Mouse (Mus musculus) macrophage (primary cell): ENCODE results near the gene Stk32c. TPM values are rescaled to one million over a fixed set of nuclear protein-coding genes. Genes with fewer than 3 reads are reported as not detected.

Source experiments
- H3K27ac ChIP-seq: fragments of 350-480 bp; formaldehyde crosslinking; 2 replicates; pipeline ENCODE4 v1.9.0; 2021
- H3K36me3 ChIP-seq: fragments of 350-480 bp; formaldehyde crosslinking; 2 replicates; pipeline ENCODE4 v1.9.0; 2021; ENCODE audit errors: inconsistent target
- H3K4me3 ChIP-seq: fragments of 350-480 bp; formaldehyde crosslinking; 2 replicates; pipeline ENCODE4 v1.9.0; 2021; ENCODE audit errors: inconsistent target
- H3K79me2 ChIP-seq: fragments of 350-480 bp; formaldehyde crosslinking; 2 replicates; pipeline ENCODE4 v1.9.0; 2021; ENCODE audit errors: inconsistent target
- WGBS: methylation state at CpG from one replicate; pipeline ENCODE4 v1.1.7; 2026; ENCODE audit warnings: inconsistent platforms; ENCODE audit not compliant: missing documents; 5-methylcytosine and 5-hydroxymethylcytosine counted together
- polyA plus RNA-seq: library from polyadenylated mRNA; stranded (reverse); fragments of 250-400 nt; gene quantifications from 3 replicates; pipeline ENCODE4 v1.2.4, GENCODE M21; 2018; ENCODE audit warnings: inconsistent platforms

The Stk32c gene
- polyA plus RNA-seq, 1 experiment from 2014 or later: 0.17 TPM

DNA sequence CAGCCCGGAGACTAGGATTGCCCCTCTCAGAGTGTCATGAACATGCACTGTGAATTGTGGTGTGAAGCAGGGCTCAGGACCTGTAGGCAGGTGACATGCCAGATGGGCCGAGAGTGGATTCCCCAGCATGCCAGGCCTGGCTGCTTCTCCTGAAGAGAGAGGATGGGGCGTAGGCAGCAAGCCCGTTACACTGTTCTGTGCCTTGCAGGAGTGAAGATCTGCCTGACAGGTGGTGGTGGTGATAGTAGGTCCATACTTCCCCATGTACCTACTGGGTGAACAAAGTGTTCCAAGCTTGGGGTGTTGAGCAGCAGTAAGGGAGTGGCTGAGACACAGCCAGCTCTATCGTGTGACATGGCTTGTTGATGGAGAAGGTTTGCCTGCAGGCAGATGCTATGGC is 120.0 kb downstream of the Stk32c start:
- no peaks in the 10 kb centered on the region for H3K36me3 ChIP-seq
- no peak overlapping the region for H3K4me3 ChIP-seq
- no peaks in the 10 kb centered on the region for H3K79me2 ChIP-seq
- no peak overlapping the region for H3K27ac ChIP-seq
- WGBS: 88% methylated on average over 5 of the region's 5 CpGs

DNA sequence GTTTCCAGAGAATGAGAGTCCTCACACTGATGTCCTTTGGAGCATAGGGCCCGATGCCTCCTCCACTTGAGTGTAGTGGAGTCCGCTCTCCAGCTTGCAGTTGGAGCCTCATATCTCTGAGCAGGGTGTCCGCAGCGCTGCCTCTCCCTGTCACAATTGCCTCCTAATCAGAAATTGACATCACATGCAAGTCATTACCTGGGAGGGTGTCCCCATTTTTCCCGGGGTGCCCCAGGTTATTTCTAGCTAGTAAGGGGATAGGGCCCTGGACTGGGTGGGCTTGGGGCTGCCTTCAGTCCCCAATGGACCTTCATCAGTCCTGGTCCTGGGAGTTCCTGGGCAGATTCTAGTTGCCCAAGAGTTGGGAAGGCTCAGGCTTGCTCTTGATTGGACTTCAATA is 120.4 kb downstream of the Stk32c start:
- no peak overlapping the region for H3K27ac ChIP-seq
- H3K36me3 ChIP-seq: no peaks in the 10 kb centered on the region
- WGBS: 93% methylated on average over 5 of the region's 5 CpGs
- no peak overlapping the region for H3K4me3 ChIP-seq
- H3K79me2 ChIP-seq: no peaks in the 10 kb centered on the region

DNA sequence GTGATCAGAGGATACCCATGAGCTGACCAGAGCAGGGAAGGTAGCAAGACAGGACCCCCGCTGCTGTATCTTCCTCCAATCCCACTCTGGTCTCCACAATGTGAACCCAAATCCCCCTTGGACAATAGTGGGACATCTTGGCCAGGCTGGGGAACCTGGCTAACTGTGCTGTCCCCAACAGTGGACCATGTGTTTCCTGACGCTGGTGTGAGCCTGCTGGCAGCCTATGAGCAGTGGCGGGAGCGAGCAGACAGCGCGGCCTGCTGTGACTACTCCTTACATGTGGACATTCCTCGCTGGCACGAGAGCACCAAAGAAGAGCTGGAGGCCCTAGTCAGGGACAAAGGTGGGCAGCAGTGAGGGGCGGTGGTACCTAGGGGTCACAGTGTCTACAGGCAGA is 121.4 kb downstream of the Stk32c start:
- 86% methylated on average over 9 of the region's 9 CpGs for WGBS
- no peaks in the 10 kb centered on the region for H3K79me2 ChIP-seq
- no peaks in the 10 kb centered on the region for H3K36me3 ChIP-seq
- no peak overlapping the region for H3K4me3 ChIP-seq
- H3K27ac ChIP-seq: no peak overlapping the region

DNA sequence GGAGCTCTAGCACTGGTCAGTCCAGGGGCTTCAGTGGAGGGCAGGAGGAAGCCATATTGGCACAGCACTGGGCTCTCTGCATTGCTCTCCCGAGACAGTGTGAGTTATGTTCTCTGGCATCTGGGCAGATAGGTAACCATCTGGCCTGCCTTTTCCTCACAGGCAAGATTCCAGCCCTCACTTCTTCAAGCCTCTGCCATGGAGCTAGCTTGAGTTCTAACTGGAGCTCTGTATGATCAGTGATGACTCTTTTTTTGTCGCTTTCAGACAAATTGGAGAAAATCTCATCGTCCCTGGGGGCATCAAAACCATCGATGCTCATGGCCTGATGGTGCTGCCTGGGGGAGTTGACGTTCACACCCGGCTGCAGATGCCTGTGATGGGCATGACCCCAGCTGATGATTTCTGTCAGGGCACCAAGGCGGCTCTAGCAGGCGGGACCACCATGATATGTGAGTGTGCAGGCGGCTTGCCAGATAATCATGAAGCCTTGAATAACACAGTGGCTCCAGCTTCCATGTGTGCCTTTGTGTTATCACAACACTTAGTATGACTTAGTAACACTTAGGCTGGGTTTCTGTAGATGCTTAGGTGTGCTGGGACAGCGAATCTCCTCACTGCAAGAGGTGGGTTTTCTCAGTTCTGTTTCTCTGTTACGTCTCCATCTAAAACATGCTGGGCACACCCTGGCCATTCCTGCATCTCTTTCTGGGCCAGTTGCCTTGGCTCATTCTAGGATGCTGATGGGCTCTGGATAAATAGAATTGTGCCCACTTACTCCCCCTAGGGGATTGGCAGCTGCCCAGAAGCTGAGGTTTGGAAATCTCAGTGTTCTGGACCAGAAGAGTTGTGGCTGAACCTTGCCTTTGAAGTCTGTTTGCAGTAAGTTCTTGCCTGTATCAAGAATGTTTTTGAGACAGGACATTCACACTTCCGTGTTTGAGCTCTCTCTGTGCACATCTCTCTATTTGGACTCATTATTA is 122.9 kb downstream of the Stk32c start:
- H3K36me3 ChIP-seq: no peaks in the 10 kb centered on the region
- H3K79me2 ChIP-seq: no peaks in the 10 kb centered on the region
- no peak overlapping the region for H3K4me3 ChIP-seq
- no peak overlapping the region for H3K27ac ChIP-seq
- 87% methylated on average over 12 of the region's 12 CpGs for WGBS

DNA sequence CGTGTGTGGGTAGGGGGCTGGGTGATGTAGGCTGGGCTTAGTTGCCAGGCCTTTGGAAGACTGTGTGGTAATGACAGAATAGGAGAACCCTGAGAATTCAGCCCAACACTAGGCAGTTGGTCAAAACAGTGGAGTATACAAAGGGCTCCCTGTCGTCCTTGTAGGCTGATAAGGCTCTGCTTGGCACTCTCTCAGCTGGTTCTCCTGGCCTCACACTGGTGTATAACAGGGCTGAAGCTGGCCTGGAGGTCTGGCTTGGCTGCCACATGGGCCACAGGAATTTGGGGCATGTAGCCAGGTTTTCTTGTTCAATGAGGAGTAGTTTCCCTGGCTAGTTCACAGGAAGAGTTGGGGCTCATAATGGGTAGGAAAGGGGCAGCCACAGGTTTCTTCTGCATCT is 125.3 kb downstream of the Stk32c start:
- Histone ChIP-seq H3K27ac (no peak overlapping the region), H3K79me2 (no peaks in the 10 kb centered on the region), H3K4me3 (no peak overlapping the region), H3K36me3 (no peaks in the 10 kb centered on the region)
- WGBS: 83% methylated on average over 2 of the region's 2 CpGs

DNA sequence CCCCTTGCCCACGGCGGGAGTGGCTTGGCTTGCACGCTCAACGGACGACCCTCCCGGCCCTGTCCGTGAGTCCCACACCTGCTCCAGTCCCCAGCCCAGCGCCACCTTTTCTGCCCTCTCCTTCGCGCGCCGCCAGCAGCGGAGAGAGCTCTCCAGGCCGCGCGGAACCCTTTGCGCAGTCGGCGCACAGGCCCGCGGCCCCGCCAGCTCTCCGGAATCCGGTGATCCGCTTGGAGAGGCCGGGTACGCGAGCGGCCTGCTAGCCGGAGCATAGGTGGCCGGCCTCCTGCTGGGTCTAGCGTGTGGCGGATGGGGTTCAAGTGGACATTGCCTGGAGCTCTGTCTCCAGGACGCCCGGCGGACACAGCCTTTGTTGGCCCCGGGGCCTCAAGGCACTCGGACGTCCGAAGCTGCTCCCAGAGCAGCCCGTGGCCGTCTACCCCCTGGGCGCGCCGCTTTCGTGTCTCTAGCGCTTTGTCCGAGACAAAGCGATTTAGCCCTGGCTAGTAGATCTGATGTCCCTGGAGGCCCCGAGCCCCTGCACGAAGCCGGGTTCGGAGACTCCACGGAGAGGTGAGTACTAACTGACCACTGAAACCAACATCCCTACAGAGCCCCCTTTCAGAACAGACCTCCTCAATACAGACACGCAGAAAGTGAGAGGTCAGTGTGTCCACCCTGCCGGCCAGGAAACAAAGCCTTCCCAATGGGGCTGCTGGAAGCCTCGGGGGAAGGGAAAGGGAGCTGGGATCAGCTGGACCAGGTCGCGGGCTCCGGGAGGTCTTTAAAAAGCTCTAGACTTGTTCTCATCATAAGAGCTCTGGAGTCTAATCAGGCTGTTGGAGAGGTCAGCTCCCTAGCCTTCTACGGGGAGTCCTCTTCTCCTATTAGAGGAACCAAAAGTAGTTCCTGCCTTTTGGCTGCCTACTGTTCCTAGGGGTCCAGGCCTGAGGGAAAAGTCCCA is 126.6 kb downstream of the Stk32c start:
- H3K27ac ChIP-seq: no peak overlapping the region
- H3K4me3 ChIP-seq: no peak overlapping the region
- no peaks in the 10 kb centered on the region for H3K36me3 ChIP-seq
- H3K79me2 ChIP-seq: no peaks in the 10 kb centered on the region
- 9% methylated on average over 61 of the region's 61 CpGs for WGBS

DNA sequence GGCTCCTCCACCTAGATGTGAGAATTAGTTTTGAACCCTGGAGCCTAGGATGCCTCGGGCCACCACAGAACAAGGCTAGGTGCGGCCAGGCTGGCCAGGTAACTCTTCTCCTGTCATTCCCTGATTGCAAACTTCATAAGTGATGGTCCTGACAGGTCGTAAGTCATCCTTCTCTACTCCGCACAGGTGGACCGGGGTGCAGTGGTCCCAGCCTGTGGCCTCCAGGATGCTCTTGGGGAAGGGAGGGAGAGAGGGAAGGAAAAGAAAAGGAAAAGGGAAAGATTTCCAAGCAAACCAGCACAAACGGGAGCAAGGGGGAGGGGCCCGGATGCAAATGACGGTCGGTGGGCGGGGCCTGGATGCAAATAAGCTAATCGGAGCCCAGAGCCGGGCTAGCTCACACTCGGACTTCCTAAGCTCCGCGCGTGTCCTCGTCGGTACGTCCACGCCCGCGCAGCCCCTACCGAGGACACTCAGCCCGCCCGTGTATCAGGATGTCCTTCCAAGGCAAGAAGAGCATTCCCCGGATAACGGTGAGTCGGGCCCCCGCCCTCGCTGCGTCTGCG is 127.4 kb downstream of the Stk32c start, which contains the start of gene Dpysl4:
TSS of gene Dpysl4 (plus strand) at position 373 of the 566 bp plus-strand sequence.
- H3K36me3 ChIP-seq: no peaks in the 10 kb centered on the region
- H3K4me3 ChIP-seq: no peak within 1 kb of the TSS
- no peaks in the 10 kb centered on the region for H3K79me2 ChIP-seq
- H3K27ac ChIP-seq: no peak within 1 kb of the TSS
- WGBS: 12% methylated on average over 32 of the region's 32 CpGs

DNA sequence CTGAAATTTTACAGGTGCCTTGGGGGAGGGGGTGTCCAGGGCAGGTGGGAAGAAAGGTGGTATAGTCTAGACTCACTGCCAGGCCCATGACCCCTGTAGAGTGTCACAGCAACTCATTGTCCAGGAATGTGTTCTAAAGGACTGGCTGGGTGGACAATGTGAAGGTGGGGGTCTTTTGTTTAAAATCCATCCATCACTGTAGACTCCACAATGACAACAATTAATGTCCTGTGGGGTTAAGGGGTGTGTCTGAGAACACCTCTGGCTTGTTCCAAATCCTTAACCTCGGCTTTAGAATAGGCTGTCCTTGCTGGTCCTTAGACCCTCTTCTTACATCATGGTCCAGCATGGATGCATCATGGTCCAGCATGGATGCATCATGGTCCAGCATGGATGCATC is 128.8 kb downstream of the Stk32c start:
- no peaks in the 10 kb centered on the region for H3K36me3 ChIP-seq
- no peak overlapping the region for H3K27ac ChIP-seq
- no peak overlapping the region for H3K4me3 ChIP-seq
- H3K79me2 ChIP-seq: no peaks in the 10 kb centered on the region
- 78% methylated on average over 1 of the region's 1 CpGs for WGBS

DNA sequence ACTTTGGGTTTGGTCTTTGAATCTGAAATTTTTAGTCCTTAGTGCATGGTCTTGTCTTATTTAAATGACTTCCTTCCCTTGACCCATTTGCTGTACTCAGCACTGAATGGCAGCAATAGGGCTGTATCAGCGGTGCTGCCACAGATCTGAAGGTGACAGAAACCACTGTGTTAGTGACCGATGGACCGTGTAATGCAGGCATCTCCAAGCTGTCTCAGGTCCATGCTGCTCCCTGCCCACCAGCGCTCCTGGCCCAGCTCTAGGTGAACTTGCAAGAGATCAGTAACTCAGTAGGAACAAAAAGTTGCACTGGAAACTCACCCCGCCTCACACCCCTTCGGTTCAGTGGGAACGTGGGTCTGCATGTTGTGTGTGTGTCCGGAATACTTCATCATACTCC is 130.8 kb downstream of the Stk32c start:
- no peak overlapping the region for H3K27ac ChIP-seq
- 84% methylated on average over 7 of the region's 8 CpGs for WGBS
- no peaks in the 10 kb centered on the region for H3K79me2 ChIP-seq
- no peaks in the 10 kb centered on the region for H3K36me3 ChIP-seq
- H3K4me3 ChIP-seq: no peak overlapping the region

DNA sequence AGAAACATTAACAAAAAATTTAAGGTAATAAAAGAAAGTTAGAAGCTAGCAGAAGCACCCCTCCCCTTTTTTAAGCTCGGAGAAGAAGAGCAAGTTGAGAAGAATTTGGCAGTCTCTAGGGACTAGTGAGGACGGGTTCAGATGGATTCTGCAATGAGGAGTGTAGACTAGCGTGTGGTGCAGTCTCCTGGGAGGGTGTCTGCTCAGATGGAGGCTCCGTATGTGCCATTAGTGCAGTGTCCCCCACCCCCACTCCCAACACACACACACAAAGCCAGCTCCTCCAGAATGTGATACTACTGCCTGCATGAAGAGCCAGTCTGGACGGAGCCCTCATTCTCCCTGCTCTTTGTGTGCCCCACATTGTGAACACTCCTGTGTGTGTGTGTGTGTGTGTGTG is 131.9 kb downstream of the Stk32c start:
- 81% methylated on average over 5 of the region's 5 CpGs for WGBS
- Histone ChIP-seq H3K27ac (no peak overlapping the region), H3K79me2 (no peaks in the 10 kb centered on the region), H3K4me3 (no peak overlapping the region), H3K36me3 (no peaks in the 10 kb centered on the region)

DNA sequence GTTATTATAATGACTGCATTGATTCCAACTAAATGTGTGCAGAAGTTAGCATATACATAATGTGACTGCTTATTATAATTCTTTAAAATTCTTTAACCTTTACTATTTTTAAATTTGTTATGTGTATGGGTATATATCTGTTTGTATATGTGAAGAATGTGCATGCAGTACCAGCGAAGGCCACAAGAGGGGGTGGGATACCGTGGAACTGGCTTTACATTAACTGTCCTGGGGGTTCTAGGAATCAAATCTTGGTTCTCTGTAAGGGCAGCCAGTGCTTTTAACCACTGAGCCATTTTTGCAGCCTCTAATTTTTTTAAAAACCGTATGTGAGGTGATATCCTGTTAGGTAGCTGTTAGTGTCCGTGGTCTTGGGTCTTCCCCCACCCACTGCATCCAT is 132.4 kb downstream of the Stk32c start:
- H3K79me2 ChIP-seq: no peaks in the 10 kb centered on the region
- H3K4me3 ChIP-seq: no peak overlapping the region
- no peaks in the 10 kb centered on the region for H3K36me3 ChIP-seq
- H3K27ac ChIP-seq: no peak overlapping the region
- 70% methylated on average over 4 of the region's 4 CpGs for WGBS

DNA sequence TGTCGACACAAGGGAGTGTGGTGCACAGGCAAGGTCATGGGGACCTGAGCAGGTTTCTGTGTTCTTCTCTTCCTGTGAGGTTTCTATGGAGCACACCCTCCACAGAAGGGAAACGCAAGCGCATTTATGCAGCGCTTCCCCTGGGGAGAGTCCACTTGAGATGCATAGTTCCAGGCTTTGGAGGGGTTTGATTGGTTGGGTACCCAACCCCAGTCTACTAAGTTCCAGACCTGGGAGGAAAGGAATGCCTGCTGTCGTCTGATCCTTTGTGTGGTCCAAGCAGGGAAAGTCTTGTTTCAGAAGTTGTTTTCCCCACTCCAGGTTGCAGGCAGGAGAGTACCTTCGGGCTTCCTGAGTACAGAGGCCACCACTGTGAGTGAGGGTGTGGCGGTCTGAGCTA is 134.0 kb downstream of the Stk32c start:
- 83% methylated on average over 7 of the region's 7 CpGs for WGBS

DNA sequence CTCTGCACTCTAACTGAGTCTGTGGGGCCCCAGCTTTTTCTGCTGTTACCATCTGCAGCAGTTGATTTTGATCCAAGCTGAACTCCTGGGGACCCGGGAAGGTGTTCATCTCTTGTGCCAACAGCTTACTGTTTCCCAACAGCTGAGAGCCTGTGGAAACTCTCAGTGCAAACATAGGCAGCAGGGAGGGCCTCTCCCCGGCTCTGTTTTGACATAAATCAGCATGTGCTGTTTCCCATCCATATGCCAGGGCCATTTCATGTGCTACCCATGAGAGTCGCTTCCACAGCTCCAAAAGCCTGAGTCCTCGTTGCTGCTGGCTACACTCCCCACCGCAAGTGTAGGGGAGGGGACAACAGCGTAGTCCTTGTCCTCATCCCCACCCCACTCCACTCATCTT is 134.9 kb downstream of the Stk32c start:
- WGBS: 87% methylated on average over 6 of the region's 6 CpGs
- Histone ChIP-seq H3K79me2 (no peaks in the 10 kb centered on the region), H3K36me3 (no peaks in the 10 kb centered on the region), H3K4me3 (no peak overlapping the region), H3K27ac (no peak overlapping the region)

More for the DNA sequence above, 134.0 kb downstream of the Stk32c start:
- Histone ChIP-seq H3K79me2 (no peaks in the 10 kb centered on the region), H3K36me3 (no peaks in the 10 kb centered on the region), H3K27ac (no peak overlapping the region), H3K4me3 (no peak overlapping the region)

DNA sequence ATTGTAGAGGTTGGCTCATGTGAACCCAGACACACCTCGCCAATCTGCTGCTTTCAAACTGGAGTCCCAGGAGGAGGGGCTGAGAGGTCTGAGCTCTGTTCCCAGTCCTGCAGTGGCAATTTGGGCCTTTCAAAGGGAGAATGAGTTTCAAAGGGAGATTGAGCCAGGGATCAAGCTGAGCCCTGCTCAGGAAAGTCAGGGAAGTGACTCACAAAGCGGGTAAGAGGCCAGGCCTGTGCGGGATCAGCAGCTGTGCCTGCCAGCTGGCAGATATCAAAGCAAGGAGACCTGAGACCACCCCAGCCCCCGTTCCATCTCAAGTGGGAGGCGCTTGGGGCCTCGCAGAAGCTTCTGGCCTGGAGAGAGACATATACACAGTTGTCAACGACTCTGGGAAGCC is 135.8 kb downstream of the Stk32c start:
- Histone ChIP-seq H3K36me3 (no peaks in the 10 kb centered on the region), H3K4me3 (no peak overlapping the region), H3K27ac (no peak overlapping the region), H3K79me2 (no peaks in the 10 kb centered on the region)
- 38% methylated on average over 7 of the region's 7 CpGs for WGBS
